Mouse (Mus musculus) G1E (cell line): Measurements from ENCODE around the gene Ccdc15. TPM values are rescaled to one million over a fixed set of nuclear protein-coding genes. Genes with fewer than 3 reads are reported as not detected.

ENCODE experiments used
- ATAC-seq: 2 replicates; pipeline ENCODE4 v1.8.0; 2016; ENCODE audit warnings: mild to moderate bottlenecking; ENCODE audit not compliant: insufficient number of reproducible peaks, poor library complexity, low FRiP score, severe bottlenecking; ENCODE audit errors: extremely low read depth
- DNase-seq: peaks from one replicate; pipeline ENCODE4 v3.0.0; 2012; ENCODE audit warnings: low spot score
- H3K27me3 ChIP-seq: 2 replicates; pipeline ENCODE4 v1.6.1; 2012; ENCODE audit warnings: mild to moderate bottlenecking, low read length, inconsistent platforms; ENCODE audit not compliant: insufficient read depth
- H3K36me3 ChIP-seq: replicated peaks from 2 replicates; pipeline ENCODE3; 2012; ENCODE audit warnings: mild to moderate bottlenecking, inconsistent platforms
- H3K4me1 ChIP-seq: 2 replicates; pipeline ENCODE4 v1.6.1; 2012; ENCODE audit warnings: low read depth, low read length, inconsistent platforms, mixed read lengths; ENCODE audit not compliant: insufficient read depth
- H3K4me3 ChIP-seq: 2 replicates; pipeline ENCODE4 v1.5.1; 2012; ENCODE audit warnings: low read depth, mild to moderate bottlenecking, inconsistent platforms, low read length, moderate library complexity, mixed read lengths
- H3K9me3 ChIP-seq: replicated peaks from 2 replicates; pipeline ENCODE4 v1.6.1; 2012; ENCODE audit warnings: inconsistent platforms
- CTCF ChIP-seq: IDR thresholded peaks from 2 replicates; pipeline ENCODE4 v1.5.1; 2012; ENCODE audit warnings: low read depth, low read length, inconsistent platforms, mixed read lengths
- GATA1 ChIP-seq: IDR thresholded peaks from 2 replicates; pipeline ENCODE4 v1.6.1; 2012; ENCODE audit warnings: borderline replicate concordance, low read length, inconsistent platforms, mixed read lengths
- GATA2 ChIP-seq: IDR thresholded peaks from 2 replicates; pipeline ENCODE4 v1.6.1; 2012; ENCODE audit warnings: low read depth, low read length, inconsistent platforms, borderline replicate concordance
- POLR2AphosphoS5 ChIP-seq: IDR thresholded peaks from 2 replicates; pipeline ENCODE4 v1.6.1; 2012; ENCODE audit warnings: low read depth, low read length, inconsistent platforms; ENCODE audit not compliant: insufficient replicate concordance
- TAL1 ChIP-seq: conservative IDR thresholded peaks from 2 replicates; pipeline ENCODE4 v1.6.1; 2012; ENCODE audit warnings: low read depth, low read length, inconsistent platforms, mixed read lengths
- polyA plus RNA-seq: library from polyadenylated mRNA; stranded (reverse); fragments of >175 nt; gene quantifications from 2 replicates; pipeline ENCODE4 v1.2.3, GENCODE M21; 2012
- total RNA-seq, 2 experiments: library from RNA; stranded (forward) in 1 of 2; stranded (reverse) in 1 of 2; fragments of 200-1000 nt in 1 of 2; fragments of >200 nt in 1 of 2; fragmentation: Nextera tagmentation in 1 of 2; gene quantifications; 2 replicates each; pipeline ENCODE4 v1.2.3; 2014 to 2017

Gene Ccdc15
- total and polyA plus RNA-seq, 3 experiments = 7.4 to 23.3 (median 10.7) TPM

DNA sequence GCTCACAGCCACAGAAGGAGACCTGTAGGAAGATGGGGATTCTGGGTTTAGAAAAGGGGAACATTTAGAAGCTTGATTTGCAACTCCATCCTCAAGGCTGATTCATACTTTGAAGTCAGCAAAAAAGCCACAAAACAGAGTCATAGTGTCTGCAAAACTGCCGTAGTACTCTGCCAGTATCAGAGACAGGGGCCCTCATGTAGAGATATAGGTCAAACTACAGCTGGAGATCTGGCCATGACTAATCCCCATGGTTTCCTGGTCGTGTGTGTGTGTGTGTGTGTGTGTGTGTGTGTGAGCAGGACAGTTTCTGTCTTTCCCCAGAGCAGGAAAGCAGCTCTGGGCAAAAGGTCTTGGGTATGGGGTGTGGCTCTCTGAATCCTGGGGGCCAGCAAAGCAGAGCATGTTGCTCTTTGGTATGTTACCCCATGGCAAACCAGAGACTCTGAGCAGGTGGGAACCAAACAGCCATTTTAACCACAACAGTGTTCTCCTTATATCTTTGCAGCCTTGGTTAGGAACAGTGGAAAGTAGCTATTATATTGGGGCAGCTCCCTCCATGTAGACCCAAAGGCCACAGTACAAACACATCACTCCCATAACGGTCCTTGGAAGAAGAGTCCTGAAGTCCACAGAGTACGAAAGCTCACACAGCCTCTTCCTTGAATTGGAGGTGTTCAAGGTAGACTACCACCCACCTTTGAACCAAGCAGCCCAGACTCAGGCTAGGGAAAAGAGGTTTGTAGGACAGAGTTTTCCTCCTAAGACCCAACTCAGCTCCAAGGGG is 112.1 kb downstream of the Ccdc15 start:
- Histone ChIP-seq H3K4me3 (no peak overlapping the region), H3K4me1 (no peaks in the 10 kb centered on the region), H3K9me3 (no peaks in the 10 kb centered on the region), H3K27me3 (0 out of 2 replicates have a peak, but pooled peaks cover 6% of the 10 kb centered on the region), H3K36me3 (no peaks in the 10 kb centered on the region)
- DNase-seq (no peak), ATAC-seq (no peak)
- TF ChIP-seq CTCF = no peak
- TF ChIP-seq POLR2AphosphoS5 = no peak
- no peak for TF ChIP-seq GATA2
- no peak for TF ChIP-seq TAL1
- no peak for TF ChIP-seq GATA1

DNA sequence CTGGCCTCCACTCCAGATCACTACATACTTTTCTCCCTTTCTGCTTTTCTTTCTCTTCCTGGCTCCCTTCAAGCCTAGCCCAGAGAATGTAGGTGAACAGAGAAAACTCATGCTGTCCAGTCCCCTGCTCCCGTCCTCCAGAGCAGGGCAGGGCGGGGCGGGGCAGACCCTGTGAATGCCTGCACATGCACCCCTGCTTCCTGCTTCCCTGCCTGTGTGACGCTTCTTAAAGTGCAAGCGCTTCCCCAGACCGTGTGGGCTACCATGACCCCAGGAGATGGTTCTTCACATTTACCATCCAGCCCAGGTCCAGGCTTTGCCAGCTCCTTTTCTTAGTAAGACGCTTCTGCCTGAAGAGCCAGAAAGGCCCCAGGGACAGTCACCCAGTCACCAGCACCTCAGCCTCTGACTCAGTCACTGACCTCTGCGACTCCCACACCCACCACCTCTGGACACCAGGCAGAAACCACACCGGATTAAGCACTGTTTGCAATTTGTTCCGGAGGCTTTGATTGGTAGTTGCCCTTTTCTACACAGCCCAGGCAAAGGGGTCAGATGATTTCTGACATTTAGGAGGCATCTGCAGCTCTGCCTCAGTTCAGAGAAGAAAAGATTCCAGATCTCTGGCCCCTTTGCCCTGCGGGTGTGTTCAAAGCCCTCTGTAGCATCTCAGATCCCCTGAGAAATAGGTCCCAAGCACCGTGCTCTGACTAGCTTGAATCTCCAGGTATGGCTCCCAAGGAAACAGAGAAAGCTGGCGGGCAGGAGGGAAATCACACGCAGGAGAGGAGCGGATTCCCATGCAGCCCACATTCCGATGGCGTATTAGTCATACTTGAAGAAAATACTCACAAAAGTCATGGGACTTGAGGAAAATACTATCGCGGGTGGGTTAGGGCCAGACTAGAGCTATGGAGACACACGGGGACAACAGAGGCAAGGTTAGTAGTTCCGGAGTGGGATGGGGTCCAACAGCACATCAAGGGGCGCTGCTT is 115.7 kb downstream of the Ccdc15 start:
- Histone ChIP-seq H3K36me3 (peaks cover 4% of the 10 kb centered on the region), H3K27me3 (no peaks in the 10 kb centered on the region), H3K4me1 (no peaks in the 10 kb centered on the region), H3K9me3 (no peaks in the 10 kb centered on the region), H3K4me3 (no peak overlapping the region)
- TF ChIP-seq GATA2 = no peak
- no peak for ATAC-seq
- DNase-seq = no peak

GRCm38 (mm10) chr9:37230486-37231195 is 117.6 kb downstream of the Ccdc15 start:
- DNase-seq (no peak), ATAC-seq (no peak)
- Histone ChIP-seq H3K27me3 (no peaks in the 10 kb centered on the region), H3K4me1 (no peaks in the 10 kb centered on the region), H3K4me3 (no peak overlapping the region), H3K36me3 (peaks cover 4% of the 10 kb centered on the region), H3K9me3 (no peaks in the 10 kb centered on the region)
- TF ChIP-seq TAL1 (no peak), GATA1 (no peak), CTCF (no peak), GATA2 (no peak), POLR2AphosphoS5 (no peak)

GRCm38 (mm10) chr9:37229880-37230325 is 118.3 kb downstream of the Ccdc15 start:
- Histone ChIP-seq H3K4me3 (no peak overlapping the region), H3K27me3 (no peaks in the 10 kb centered on the region), H3K36me3 (peaks cover 4% of the 10 kb centered on the region), H3K4me1 (no peaks in the 10 kb centered on the region), H3K9me3 (no peaks in the 10 kb centered on the region)
- TF ChIP-seq GATA2 = no peak
- no peak for TF ChIP-seq POLR2AphosphoS5
- peak; percentile 71; the same call in 1 of the 2 replicates for TF ChIP-seq CTCF
- TF ChIP-seq GATA1 = no peak
- ATAC-seq = peak; percentile 41
- DNase-seq = peak; percentile 34

Other genes starting within 250 kb of the Ccdc15 start
- gene Pknox2, start 201.0 kb downstream of the Ccdc15 start, total RNA-seq (2014; fragmentation: Nextera tagmentation) = 1.4 TPM in 1 of 2 replicates, not detected in the other
- 0.17 and 0.27 TPM in 2 replicates for gene Pknox2, start 201.0 kb downstream of the Ccdc15 start, total RNA-seq (2017)
- not detected in 2 replicates for gene Pknox2, start 201.0 kb downstream of the Ccdc15 start, polyA plus RNA-seq
- gene Tmem218, start 140.2 kb downstream of the Ccdc15 start, total RNA-seq (2014; fragmentation: Nextera tagmentation) = 1.7 and 3.2 TPM in 2 replicates
- 3.1 and 3.5 TPM in 2 replicates for gene Tmem218, start 140.2 kb downstream of the Ccdc15 start, total RNA-seq (2017)
- 0.28 and 0.30 TPM in 2 replicates for gene Tmem218, start 140.2 kb downstream of the Ccdc15 start, polyA plus RNA-seq
- gene Slc37a2, start 92.7 kb downstream of the Ccdc15 start, total RNA-seq (2014; fragmentation: Nextera tagmentation) = 0.19 TPM in 1 of 2 replicates, not detected in the other
- 0.29 and 0.38 TPM in 2 replicates for gene Slc37a2, start 92.7 kb downstream of the Ccdc15 start, total RNA-seq (2017)
- 0.01 TPM in 2 replicates for gene Slc37a2, start 92.7 kb downstream of the Ccdc15 start, polyA plus RNA-seq
- not detected in 2 replicates for gene Hepacam, start 18.9 kb upstream of the Ccdc15 start, total RNA-seq (2014; fragmentation: Nextera tagmentation)
- not detected in 2 replicates for gene Hepacam, start 18.9 kb upstream of the Ccdc15 start, total RNA-seq (2017)
- gene Hepacam, start 18.9 kb upstream of the Ccdc15 start, polyA plus RNA-seq = not detected in 2 replicates
- not detected in 2 replicates for gene Robo4, start 53.5 kb upstream of the Ccdc15 start, total RNA-seq (2014; fragmentation: Nextera tagmentation)
- 0.05 and 0.06 TPM in 2 replicates for gene Robo4, start 53.5 kb upstream of the Ccdc15 start, total RNA-seq (2017)
- gene Robo4, start 53.5 kb upstream of the Ccdc15 start, polyA plus RNA-seq = not detected in 2 replicates
- not detected in 2 replicates for gene Robo3, start 84.8 kb upstream of the Ccdc15 start, total RNA-seq (2014; fragmentation: Nextera tagmentation)
- 0.27 and 0.35 TPM in 2 replicates for gene Robo3, start 84.8 kb upstream of the Ccdc15 start, total RNA-seq (2017)
- gene Robo3, start 84.8 kb upstream of the Ccdc15 start, polyA plus RNA-seq = 0.20 and 0.24 TPM in 2 replicates
- 49.4 and 63.8 TPM in 2 replicates for gene Msantd2, start 140.9 kb upstream of the Ccdc15 start, total RNA-seq (2014; fragmentation: Nextera tagmentation)
- gene Msantd2, start 140.9 kb upstream of the Ccdc15 start, total RNA-seq (2017) = 59.1 and 66.0 TPM in 2 replicates
- gene Msantd2, start 140.9 kb upstream of the Ccdc15 start, polyA plus RNA-seq = 27.5 and 31.9 TPM in 2 replicates
- gene Esam, start 179.6 kb upstream of the Ccdc15 start, total RNA-seq (2014; fragmentation: Nextera tagmentation) = not detected in 2 replicates
- gene Esam, start 179.6 kb upstream of the Ccdc15 start, total RNA-seq (2017) = 0.23 TPM in 1 of 2 replicates, not detected in the other
- gene Esam, start 179.6 kb upstream of the Ccdc15 start, polyA plus RNA-seq = 0.09 TPM in 1 of 2 replicates, not detected in the other
- not detected in 2 replicates for gene Vsig2, start 190.8 kb upstream of the Ccdc15 start, total RNA-seq (2014; fragmentation: Nextera tagmentation)
- 0.29 and 3.0 TPM in 2 replicates for gene Vsig2, start 190.8 kb upstream of the Ccdc15 start, total RNA-seq (2017)
- not detected in 2 replicates for gene Vsig2, start 190.8 kb upstream of the Ccdc15 start, polyA plus RNA-seq
- gene Nrgn, start 204.5 kb upstream of the Ccdc15 start, total RNA-seq (2014; fragmentation: Nextera tagmentation) = 444 and 474 TPM in 2 replicates
- gene Nrgn, start 204.5 kb upstream of the Ccdc15 start, total RNA-seq (2017) = 136 and 149 TPM in 2 replicates
- gene Nrgn, start 204.5 kb upstream of the Ccdc15 start, polyA plus RNA-seq = 2,434 and 2,443 TPM in 2 replicates
- gene Siae, start 207.3 kb upstream of the Ccdc15 start, total RNA-seq (2014; fragmentation: Nextera tagmentation) = 98.8 and 107 TPM in 2 replicates
- gene Siae, start 207.3 kb upstream of the Ccdc15 start, total RNA-seq (2017) = 41.7 and 44.5 TPM in 2 replicates
- gene Siae, start 207.3 kb upstream of the Ccdc15 start, polyA plus RNA-seq = 1.3 and 1.9 TPM in 2 replicates